Mouse (Mus musculus): Measurements from ENCODE around the gene Cyb561.
A peak's percentile ranks its signal among the peaks of the same experiment; 100 is the strongest.

Cyb561 gene

GRCm38 (mm10) chr11:105951601-105952044 is 1.5 kb downstream of the Cyb561 start:
- DNase-seq = no peak

- no peak for DNase-seq
These were observed 2.6 kb downstream of the Cyb561 start for GRCm38 (mm10) chr11:105950519-105950918.

- DNase-seq = no peak
These were observed 4.9 kb downstream of the Cyb561 start for GRCm38 (mm10) chr11:105948255-105948654.

- no peak for DNase-seq
These were observed 6.4 kb downstream of the Cyb561 start for GRCm38 (mm10) chr11:105946694-105947154.

GRCm38 (mm10) chr11:105944770-105945672 is 8.1 kb downstream of the Cyb561 start:
- no peak for DNase-seq

- peak; percentile 87 for DNase-seq
These were observed 9.0 kb downstream of the Cyb561 start for GRCm38 (mm10) chr11:105944126-105944621.

GRCm38 (mm10) chr11:105943133-105944102 is 9.7 kb downstream of the Cyb561 start:
- DNase-seq = peak; percentile 38

GRCm38 (mm10) chr11:105941973-105942372 is 11.2 kb downstream of the Cyb561 start:
- DNase-seq = no peak

- no peak for DNase-seq
These were observed 14.4 kb downstream of the Cyb561 start for GRCm38 (mm10) chr11:105938771-105939170.

GRCm38 (mm10) chr11:105936974-105937373 is 16.2 kb downstream of the Cyb561 start:
- no peak for DNase-seq

- DNase-seq = no peak
These were observed 16.9 kb downstream of the Cyb561 start for GRCm38 (mm10) chr11:105936200-105936599.

GRCm38 (mm10) chr11:105935496-105935895 is 17.6 kb downstream of the Cyb561 start:
- no peak for DNase-seq

GRCm38 (mm10) chr11:105934816-105935215 is 18.3 kb downstream of the Cyb561 start:
- no peak for DNase-seq

- DNase-seq = no peak
These were observed 18.8 kb downstream of the Cyb561 start for GRCm38 (mm10) chr11:105934303-105934711.

- no peak for DNase-seq
These were observed 19.4 kb downstream of the Cyb561 start for GRCm38 (mm10) chr11:105933746-105934145.

GRCm38 (mm10) chr11:105931380-105931779 is 21.8 kb downstream of the Cyb561 start:
- no peak for DNase-seq

- DNase-seq = no peak
These were observed 25.0 kb downstream of the Cyb561 start for GRCm38 (mm10) chr11:105928171-105928570.

- DNase-seq = peak; percentile 56
These were observed 25.8 kb downstream of the Cyb561 start for GRCm38 (mm10) chr11:105927065-105928030.

- DNase-seq = no peak
These were observed 30.1 kb downstream of the Cyb561 start for GRCm38 (mm10) chr11:105922769-105923663.

- DNase-seq = no peak
These were observed 31.9 kb downstream of the Cyb561 start for GRCm38 (mm10) chr11:105921275-105921674.

- DNase-seq = no peak
These were observed 32.3 kb downstream of the Cyb561 start for GRCm38 (mm10) chr11:105920836-105921235.

Measured in right cerebral cortex, postnatal 25 days (tissue).